Mouse (Mus musculus): Measurements from ENCODE around the gene Mad2l1bp. TPM values are rescaled to one million over a fixed set of nuclear protein-coding genes. Genes with fewer than 3 reads are reported as not detected.
A peak's percentile ranks its signal among the peaks of the same experiment; 100 is the strongest.

Mad2l1bp gene
- total RNA-seq (2017): 4.2 to 10.8 TPM (median 6.1 TPM) in 3 replicates

DNA sequence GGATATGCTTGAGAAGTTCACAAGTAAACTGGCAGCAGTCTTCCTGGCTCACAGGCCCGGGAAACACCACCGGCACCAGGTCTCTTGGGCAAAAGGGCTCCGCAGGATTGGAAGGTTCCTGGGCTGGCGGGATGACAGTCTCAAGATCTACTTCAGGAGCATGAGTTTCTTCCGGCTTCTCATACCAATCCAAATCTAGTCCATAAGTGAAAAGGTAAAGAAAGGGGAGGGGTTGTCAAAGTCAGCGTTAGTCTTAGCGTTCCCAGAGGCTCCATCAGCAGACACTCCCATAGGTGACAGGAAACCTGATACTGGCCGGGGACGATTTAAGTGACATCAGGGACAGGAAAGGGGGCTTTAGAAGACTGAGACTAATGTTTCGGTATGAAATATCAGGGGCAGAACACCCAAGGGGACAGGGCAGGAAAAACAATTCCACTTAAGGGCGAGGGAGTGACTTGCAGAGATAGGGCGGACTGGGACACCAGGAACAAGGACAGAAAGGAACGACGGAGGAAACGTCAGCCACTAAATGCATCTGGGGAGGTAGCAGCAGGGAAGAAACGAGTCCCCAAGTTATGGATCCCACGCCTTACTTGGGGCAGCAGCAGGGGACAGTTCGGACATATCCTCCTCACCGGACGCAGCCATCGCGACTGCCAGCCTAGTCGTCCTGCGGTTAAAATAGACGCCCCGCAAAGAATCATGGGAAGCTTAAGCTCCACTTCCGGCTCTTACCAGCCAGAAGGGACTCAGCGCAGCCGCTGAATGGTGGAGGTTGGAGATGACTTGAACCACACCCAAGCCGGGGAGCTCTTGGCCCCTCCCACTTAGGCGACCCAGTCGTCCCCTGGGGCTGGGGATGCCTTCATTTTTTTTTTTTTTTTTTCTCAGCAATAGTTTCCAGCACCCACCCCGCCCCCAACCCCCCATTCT, at the start of gene Mad2l1bp:
Mad2l1bp (minus strand) TSS at position 707 of the 936 bp plus-strand sequence.
- peak; percentile 99 for ATAC-seq (replicated peaks; ENCODE audit: insufficient number of reproducible peaks, low FRiP score, low TSS enrichment, poor library complexity, severe bottlenecking)

DNA sequence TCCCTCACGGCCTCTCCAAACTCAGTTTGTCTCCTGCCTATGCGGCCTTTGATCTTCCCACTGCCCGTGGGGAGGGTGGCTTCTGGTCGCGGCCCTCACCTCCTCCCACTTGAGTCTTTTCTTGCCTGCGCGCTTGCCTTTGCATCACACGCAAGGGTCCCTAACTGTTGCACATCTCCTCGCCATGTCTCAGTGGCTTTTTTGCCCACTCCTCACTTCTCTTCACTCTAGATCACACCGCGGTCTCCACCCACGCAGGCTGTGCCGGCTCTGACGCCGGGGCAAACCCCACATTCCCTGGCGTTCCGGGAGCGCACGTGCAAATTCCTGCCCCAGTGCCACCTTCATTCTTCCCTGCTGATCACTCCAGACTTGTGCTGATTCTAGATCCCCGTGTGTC, 49.7 kb upstream of the Mad2l1bp start:
- ATAC-seq (replicated peaks; ENCODE audit: insufficient number of reproducible peaks, low FRiP score, low TSS enrichment, poor library complexity, severe bottlenecking): no peak; the same call in 1 of the 2 replicates

DNA sequence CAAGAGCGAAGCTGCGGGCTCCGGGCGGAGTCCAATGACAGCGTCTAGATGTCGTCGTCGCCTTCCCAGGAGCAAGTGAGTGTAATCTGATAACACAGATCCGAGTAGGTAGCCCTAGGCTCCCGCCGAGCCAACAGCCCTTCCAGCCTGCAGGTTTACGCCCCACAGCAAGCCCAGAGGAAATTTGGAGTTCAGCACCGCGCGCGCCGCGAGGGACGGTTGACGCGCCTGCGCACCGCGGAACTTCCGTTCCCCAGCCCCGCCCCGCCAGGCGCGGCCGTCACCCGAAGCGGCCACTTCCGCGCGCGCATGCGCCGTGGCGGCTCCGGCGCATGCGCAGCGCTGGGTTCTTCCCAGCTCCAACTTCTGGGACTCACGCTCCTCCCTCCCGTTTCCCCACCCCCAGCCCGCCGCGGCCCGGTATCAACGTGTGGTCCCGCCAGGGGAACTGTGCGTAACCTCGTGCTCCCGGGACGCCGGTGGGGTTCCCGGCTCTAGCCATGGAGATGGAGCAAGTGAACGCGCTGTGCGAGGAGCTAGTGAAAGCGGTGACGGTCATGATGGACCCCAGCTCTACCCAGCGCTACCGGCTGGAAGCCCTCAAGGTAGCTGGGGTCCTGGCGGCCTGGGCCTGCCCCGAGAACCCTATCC, 49.2 kb upstream of the Mad2l1bp start, which contains the start of the genes Polh and Xpo5:
Polh (minus strand) TSS at position 225 of the 651 bp plus-strand sequence.
Xpo5 (plus strand) TSS at position 362 of the 651 bp plus-strand sequence.
- ATAC-seq (replicated peaks; ENCODE audit: insufficient number of reproducible peaks, low FRiP score, low TSS enrichment, poor library complexity, severe bottlenecking): peak; percentile 78

DNA sequence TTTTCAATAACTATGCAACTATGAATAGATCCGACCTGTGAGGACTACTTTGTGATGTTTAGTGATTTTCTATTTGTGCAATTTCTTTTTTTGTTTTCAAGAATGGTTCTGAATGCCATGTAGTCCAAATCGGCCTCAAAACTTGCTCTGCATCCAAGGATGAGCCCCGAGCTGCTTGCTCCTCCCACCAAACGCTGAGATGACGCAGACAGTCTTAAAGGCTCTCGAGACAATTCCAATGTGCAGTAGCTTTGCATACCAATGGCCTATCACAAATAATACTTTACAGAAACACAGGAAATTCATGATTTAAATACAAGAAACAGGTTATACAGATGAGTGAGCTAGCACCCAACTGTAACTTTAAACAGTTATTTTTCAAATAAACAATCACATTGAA, 47.8 kb upstream of the Mad2l1bp start:
- ATAC-seq (replicated peaks; ENCODE audit: insufficient number of reproducible peaks, low FRiP score, low TSS enrichment, poor library complexity, severe bottlenecking): no peak

DNA sequence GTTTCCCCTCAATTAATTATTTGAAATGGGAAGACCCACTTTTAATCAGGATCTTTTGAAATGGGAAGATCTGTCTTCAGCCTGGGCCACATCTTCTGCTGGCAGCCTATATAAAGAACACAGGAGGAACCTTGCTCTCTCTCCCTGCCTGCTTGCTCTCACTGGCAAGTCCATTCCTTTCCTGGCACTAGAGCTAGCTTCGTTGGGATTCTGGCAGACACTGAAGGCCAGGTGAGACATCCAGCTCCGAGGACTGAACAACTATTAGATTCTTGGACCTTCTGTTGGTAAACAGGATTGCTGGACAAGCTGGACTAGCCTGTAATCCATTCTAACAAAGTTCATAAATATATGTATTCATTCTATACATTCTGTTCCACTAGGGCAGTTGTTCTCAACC, 35.5 kb upstream of the Mad2l1bp start:
- no peak for ATAC-seq (replicated peaks; ENCODE audit: insufficient number of reproducible peaks, low FRiP score, low TSS enrichment, poor library complexity, severe bottlenecking)

DNA sequence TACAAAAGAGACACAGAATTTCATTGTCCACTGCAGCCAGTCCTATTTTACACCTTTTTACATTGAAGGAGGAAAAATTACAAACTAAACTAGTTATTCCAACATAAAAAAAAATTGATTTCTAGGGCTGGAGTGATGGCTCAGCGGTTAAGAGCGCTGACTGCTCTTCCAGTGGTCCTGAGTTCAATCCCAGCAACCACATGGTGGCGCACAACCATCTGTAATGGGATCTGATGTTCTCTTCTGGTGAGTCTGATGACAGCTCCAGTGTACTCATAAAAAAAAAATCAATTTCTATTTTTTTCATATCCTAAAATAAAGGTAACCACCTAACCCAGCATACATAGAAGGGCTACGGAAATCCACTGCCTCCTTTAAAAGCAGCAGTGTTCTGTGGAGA, 28.9 kb upstream of the Mad2l1bp start:
- no peak for ATAC-seq (replicated peaks; ENCODE audit: insufficient number of reproducible peaks, low FRiP score, low TSS enrichment, poor library complexity, severe bottlenecking)

DNA sequence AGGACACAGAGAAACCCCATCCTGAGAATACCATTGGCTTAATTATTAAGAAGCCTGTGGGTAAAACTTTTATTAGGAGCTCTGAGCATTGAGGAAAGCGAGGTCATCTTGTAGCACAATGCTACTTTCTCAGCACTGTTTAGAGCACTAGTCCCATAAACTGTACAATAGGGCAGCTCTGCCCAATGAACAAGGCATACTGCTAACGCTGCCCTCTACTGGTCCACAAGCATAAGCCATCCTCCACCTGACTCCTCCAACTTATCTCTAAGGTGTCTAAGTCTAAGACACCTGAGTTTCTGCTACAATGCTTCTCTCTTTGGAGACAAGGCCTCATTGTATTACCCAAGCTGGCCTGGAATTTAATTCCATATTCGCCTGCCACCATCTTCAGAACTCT, 17.2 kb upstream of the Mad2l1bp start:
- ATAC-seq (replicated peaks; ENCODE audit: insufficient number of reproducible peaks, low FRiP score, low TSS enrichment, poor library complexity, severe bottlenecking): peak; percentile 54; the same call in 1 of the 2 replicates

DNA sequence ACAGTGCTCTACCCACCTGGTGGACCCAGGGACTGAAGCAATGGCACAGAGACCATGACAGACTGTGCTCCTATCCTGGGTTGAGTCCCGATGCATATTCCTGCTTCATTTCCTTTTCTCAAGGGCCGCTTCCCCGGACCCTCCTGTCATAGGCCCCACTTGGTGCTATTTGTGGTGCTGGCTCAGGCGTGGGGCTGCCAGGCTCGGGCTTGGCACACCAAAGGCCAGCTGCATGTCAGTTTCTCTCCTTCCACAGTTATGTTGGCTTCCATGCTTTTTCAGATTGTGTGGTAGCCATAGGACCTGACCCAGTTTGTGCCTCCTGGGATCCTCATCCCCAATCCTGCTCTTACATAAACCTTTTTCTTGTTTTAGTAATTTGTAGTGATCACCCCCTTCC, 15.4 kb upstream of the Mad2l1bp start:
- no peak for ATAC-seq (replicated peaks; ENCODE audit: insufficient number of reproducible peaks, low FRiP score, low TSS enrichment, poor library complexity, severe bottlenecking)

DNA sequence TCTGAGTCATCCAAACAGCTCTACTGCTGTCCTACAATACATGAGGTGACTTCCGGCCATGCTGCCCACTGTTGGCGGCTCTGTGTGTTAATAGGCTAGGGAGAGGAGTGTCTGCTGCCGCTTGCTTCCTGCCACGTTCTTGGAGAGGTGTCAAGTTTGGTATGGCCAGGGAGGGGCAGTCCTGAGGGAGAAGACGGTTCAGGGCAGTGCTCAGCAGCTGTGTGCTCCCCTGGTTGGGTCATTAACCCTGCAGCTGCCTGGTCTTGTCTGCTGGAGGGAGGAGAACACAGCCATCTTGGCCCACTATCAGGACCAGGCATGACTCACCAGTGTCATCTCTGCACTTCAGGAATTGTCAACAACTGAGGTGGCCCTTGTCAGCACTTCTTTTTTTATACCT, 15.0 kb upstream of the Mad2l1bp start:
- ATAC-seq (replicated peaks; ENCODE audit: insufficient number of reproducible peaks, low FRiP score, low TSS enrichment, poor library complexity, severe bottlenecking): no peak

DNA sequence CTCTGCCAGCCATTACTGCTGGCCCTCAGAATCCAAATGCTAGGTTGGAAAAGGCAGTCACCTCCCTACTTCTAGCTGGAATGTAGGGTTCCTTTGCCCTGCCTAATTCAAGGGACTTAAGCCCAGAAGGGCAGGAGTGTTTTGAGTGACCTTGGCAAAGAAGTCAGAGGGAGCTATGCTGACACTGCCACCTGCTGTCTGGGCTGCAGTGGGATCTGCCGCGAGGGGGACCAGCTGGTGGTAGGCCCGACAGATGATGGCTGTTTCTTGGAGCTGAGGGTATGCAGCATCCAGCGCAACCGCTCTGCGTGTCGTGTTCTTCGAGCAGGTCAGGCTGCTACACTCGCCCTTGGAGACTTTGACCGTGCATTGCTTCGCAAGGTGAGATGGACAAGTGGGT, 13.7 kb upstream of the Mad2l1bp start:
- no peak for ATAC-seq (replicated peaks; ENCODE audit: insufficient number of reproducible peaks, low FRiP score, low TSS enrichment, poor library complexity, severe bottlenecking)

DNA sequence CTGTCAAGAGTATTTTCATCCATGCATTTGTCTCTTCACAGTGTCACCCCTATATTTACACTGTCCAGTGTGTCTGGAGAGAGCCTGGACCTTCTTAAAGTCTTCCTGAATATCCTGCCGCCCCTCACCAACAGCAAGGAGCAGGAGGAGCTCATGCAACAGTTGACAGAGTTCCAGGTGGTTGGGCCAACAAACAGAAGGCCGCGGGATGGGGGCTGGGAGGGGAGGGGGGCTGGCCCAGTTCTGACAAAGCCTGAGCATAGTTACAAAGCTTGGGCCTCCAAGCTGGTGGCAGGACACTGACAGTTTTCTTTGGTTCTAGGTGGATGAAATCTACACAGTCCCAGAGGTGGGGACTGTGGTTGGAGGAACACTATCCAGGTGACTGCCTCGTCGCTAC, 12.9 kb upstream of the Mad2l1bp start:
- no peak for ATAC-seq (replicated peaks; ENCODE audit: insufficient number of reproducible peaks, low FRiP score, low TSS enrichment, poor library complexity, severe bottlenecking)

DNA sequence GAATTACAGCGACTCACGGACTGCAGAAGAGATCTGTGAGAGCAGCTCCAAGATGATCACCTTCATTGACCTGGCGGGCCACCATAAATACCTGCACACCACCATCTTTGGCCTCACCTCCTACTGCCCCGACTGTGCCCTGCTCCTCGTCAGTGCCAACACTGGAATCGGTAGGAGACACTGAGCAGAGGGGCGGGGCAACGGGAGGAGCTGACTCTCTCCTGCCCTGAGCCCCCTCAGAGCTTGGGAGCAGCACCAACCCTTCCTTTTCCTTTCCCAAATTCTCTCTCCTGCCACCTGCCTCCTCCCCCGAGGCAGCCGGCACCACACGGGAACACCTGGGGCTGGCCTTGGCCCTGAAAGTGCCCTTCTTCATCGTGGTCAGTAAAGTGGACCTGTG, 12.1 kb upstream of the Mad2l1bp start:
- ATAC-seq (replicated peaks; ENCODE audit: insufficient number of reproducible peaks, low FRiP score, low TSS enrichment, poor library complexity, severe bottlenecking): no peak

DNA sequence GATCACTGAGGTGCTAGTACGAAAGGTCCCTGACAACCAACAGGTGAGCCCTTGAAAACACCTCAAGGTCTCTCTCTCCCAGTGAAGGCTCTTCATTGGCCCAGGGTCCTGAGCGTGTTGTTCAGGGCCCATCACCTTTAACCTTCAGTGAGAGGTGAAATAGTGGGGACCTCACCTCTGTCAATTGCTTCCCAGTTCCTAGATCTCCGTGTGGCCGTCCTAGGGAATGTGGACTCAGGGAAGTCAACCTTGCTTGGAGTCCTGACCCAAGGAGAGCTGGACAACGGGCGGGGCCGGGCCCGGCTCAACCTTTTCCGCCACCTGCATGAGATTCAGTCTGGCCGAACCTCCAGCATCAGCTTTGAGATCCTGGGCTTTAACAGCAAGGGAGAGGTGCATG, 11.4 kb upstream of the Mad2l1bp start:
- no peak for ATAC-seq (replicated peaks; ENCODE audit: insufficient number of reproducible peaks, low FRiP score, low TSS enrichment, poor library complexity, severe bottlenecking)

DNA sequence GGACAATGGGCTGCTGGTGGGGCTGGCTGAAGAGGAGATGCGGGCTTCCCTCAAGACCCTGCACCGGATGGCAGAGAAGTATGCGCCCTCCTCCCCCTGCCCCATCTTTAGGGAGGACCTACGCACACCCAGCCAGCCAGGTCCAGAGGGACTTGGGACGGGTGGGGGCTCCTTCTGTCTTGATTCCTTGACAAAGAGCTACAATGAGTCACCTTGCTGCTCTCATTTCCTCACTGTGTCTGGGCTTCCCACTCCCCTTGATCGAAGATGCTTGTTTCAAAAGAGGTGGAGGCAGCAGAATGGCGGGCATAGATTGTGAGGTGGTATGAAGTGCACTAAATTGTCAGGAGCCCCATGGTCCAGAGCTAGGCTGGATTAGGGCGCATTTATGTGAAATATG, 10.9 kb upstream of the Mad2l1bp start:
- ATAC-seq (replicated peaks; ENCODE audit: insufficient number of reproducible peaks, low FRiP score, low TSS enrichment, poor library complexity, severe bottlenecking): no peak

DNA sequence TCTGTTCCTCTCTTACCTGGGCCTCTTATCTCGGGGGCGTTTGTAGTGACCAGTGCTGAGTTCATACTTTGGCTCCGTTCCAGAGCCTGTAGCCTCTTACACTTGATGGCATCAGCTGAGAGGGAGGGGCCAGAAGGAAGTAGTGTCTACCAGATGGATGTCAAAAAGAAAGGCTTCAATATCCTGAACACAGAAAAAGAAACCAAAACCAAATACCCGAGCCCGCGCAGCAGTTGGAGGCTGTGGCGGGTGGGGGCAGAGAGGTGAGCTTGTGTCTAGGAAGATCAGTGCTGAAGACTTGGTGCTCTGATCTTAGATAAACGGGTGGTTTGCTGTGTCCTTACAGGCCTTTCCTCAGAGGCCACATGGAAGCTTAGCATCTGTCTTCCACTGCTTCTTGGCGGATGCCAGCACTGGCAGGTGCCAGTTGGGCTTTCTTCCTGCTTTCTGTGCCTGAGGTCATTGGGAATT, 9.6 kb upstream of the Mad2l1bp start:
- 0 out of 2 replicates have a peak, but pooled peaks have one; percentile 10 for ATAC-seq (replicated peaks; ENCODE audit: insufficient number of reproducible peaks, low FRiP score, low TSS enrichment, poor library complexity, severe bottlenecking)

DNA sequence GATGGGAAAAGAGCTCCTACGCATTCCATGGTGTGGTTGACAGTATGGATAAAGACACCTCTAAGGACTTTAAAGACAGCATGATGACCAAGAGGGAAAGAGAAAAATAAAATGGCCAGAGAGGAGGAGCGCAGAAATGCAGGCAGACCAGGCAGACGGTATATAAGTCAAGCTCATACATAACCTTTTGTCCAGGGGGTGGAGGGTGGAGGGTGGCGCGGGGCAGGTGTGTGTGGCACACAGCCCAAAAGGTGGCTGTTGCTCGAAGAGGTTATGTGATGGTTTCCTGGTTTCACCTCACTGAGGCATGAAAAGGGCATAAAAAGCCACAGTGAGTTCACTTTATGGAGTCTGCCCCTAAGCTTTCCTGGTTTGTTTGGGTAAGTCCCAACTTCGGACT, 9.2 kb upstream of the Mad2l1bp start:
- no peak for ATAC-seq (replicated peaks; ENCODE audit: insufficient number of reproducible peaks, low FRiP score, low TSS enrichment, poor library complexity, severe bottlenecking)

DNA sequence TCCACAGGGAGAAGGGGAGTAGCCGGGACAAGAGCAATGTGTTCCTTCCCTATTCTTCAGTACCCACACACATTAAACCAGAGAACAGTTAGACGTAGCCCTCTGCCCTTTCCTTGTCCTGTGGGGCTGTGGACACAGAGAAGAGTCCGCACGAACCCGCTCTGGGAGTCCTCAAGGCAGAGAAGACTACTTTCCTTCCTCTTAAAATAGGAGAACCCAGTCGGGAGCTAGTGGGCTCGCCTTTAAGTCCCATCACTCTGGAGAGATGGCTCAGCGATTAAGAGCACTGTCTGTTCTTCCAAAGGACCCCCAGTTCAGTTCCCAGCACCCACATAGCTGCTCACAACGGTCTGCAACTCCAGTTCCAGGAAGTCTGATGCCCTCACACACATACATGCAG, 8.4 kb upstream of the Mad2l1bp start:
- ATAC-seq (replicated peaks; ENCODE audit: insufficient number of reproducible peaks, low FRiP score, low TSS enrichment, poor library complexity, severe bottlenecking): no peak

DNA sequence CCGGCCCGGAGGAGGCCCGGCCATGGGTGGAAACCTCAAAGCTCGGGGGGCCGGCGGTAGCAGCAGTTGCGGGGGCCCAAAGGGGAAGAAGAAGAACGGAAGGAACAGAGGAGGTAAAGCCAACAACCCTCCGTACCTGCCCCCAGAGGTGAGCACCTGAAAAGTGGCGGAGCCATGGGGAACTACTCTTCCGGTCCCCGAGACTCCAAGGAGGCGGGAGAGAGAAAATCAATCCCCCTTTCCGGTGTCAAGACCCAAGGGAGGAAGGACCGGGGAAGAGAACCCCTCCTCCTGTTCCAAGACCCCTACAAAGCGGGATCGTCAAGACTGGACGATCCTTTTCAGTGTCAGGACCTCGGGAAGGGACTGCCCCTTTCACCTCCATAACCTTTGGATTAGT, 7.8 kb upstream of the Mad2l1bp start:
- no peak for ATAC-seq (replicated peaks; ENCODE audit: insufficient number of reproducible peaks, low FRiP score, low TSS enrichment, poor library complexity, severe bottlenecking)

DNA sequence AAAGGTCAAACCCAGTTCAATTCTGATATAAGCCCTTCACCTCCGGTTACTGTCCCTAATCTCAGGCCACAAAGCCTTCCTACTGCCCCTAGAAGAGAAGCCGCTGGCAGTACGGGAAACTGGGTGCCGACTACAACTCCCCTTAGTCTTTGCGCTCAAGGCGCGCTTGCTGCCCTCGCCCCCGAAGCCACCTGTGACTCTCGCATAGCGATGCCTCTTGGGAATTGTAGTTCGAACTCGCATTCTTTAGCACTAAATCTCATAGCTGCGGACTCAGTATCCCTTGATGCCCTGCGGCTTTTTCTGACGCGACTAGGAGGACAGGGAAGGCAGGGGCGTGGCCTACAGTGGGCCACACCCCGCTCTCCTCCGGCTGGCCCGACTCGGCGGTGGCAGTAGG, 7.3 kb upstream of the Mad2l1bp start, which contains the start of gene Gtpbp2:
Gtpbp2 (plus strand) TSS at position 347 of the 400 bp plus-strand sequence.
- peak; percentile 91 for ATAC-seq (replicated peaks; ENCODE audit: insufficient number of reproducible peaks, low FRiP score, low TSS enrichment, poor library complexity, severe bottlenecking)
